Mouse (Mus musculus) liver, adult 2 months (tissue): Measurements from ENCODE around the gene Scnm1.

Experiments used
- CTCF ChIP-seq: fragments of 200-500 bp; IDR thresholded peaks from 2 replicates; pipeline ENCODE4 v1.5.1; 2011; ENCODE audit warnings: low read depth, low read length, control low read depth
- POLR2A ChIP-seq: fragments of 200-500 bp; IDR thresholded peaks from 2 replicates; pipeline ENCODE4 v1.6.1; 2011; ENCODE audit warnings: low read length, control low read depth; ENCODE audit not compliant: insufficient read depth; ENCODE audit errors: extremely low read depth

GRCm38 (mm10) chr3:95105121-95105520, 28.7 kb downstream of the Scnm1 start:
- TF ChIP-seq CTCF (no peak), POLR2A (no peak)
